Mouse (Mus musculus) testis, adult 2 months (tissue): ENCODE measurements around the gene Plpp4. TPM values are rescaled to one million over a fixed set of nuclear protein-coding genes. Genes with fewer than 3 reads are reported as not detected.

Source experiments
- H3K27ac ChIP-seq: fragments of 200-500 bp; 2 replicates; pipeline ENCODE4 v1.5.1; 2012; ENCODE audit warnings: low read depth, low read length; ENCODE audit not compliant: control insufficient read depth, insufficient read depth
- H3K27me3 ChIP-seq: fragments of 200-500 bp; 2 replicates; pipeline ENCODE4 v1.6.1; 2012; ENCODE audit warnings: mild to moderate bottlenecking, low read length, moderate library complexity; ENCODE audit not compliant: control insufficient read depth, insufficient read depth
- H3K36me3 ChIP-seq: fragments of 200-500 bp; 2 replicates; pipeline ENCODE4 v1.6.1; 2012; ENCODE audit warnings: mild to moderate bottlenecking, low read length; ENCODE audit not compliant: control insufficient read depth, insufficient read depth
- H3K4me1 ChIP-seq: fragments of 200-500 bp; 2 replicates; pipeline ENCODE4 v1.6.1; 2012; ENCODE audit warnings: low read length; ENCODE audit not compliant: control insufficient read depth, insufficient read depth
- H3K4me3 ChIP-seq: fragments of 200-500 bp; 2 replicates; pipeline ENCODE4 v1.5.1; 2012; ENCODE audit warnings: low read depth, mild to moderate bottlenecking, low read length, moderate library complexity, mixed read lengths; ENCODE audit not compliant: control insufficient read depth
- CTCF ChIP-seq: fragments of 200-500 bp; IDR thresholded peaks from 2 replicates; pipeline ENCODE4 v1.5.1; 2012; ENCODE audit warnings: low read depth, mild to moderate bottlenecking, inconsistent platforms, low read length, moderate library complexity; ENCODE audit not compliant: control insufficient read depth, insufficient read depth, insufficient replicate concordance
- POLR2A ChIP-seq: fragments of 200-500 bp; IDR thresholded peaks from 2 replicates; pipeline ENCODE4 v1.6.1; 2012; ENCODE audit warnings: low read depth, mild to moderate bottlenecking, inconsistent platforms, low read length, moderate library complexity; ENCODE audit not compliant: control insufficient read depth
- polyA plus RNA-seq: library from polyadenylated mRNA; depleted of rRNA; stranded (reverse); fragments of >200 nt; gene quantifications from 2 replicates; pipeline ENCODE4 v1.2.3, GENCODE M21; 2012

The Plpp4 gene
- polyA plus RNA-seq, 1 experiment, result 2.3 TPM

- Histone ChIP-seq H3K4me3 (no peak overlapping the region), H3K4me1 (no peaks in the 10 kb centered on the region), H3K27ac (no peak overlapping the region), H3K36me3 (no peaks in the 10 kb centered on the region), H3K27me3 (no peaks in the 10 kb centered on the region)
- no peak for TF ChIP-seq POLR2A
- no peak for TF ChIP-seq CTCF
Observed at GRCm38 (mm10) chr7:129250981-129251380, 5.8 kb upstream of the Plpp4 start.

- H3K4me3 ChIP-seq, result no peak overlapping the region
- H3K27ac ChIP-seq, result no peak overlapping the region
- H3K27me3 ChIP-seq, result no peaks in the 10 kb centered on the region
- TF ChIP-seq CTCF (no peak), POLR2A (no peak)
- H3K4me1 ChIP-seq, result no peaks in the 10 kb centered on the region
- no peaks in the 10 kb centered on the region for H3K36me3 ChIP-seq
Observed at GRCm38 (mm10) chr7:129253406-129253805, 3.4 kb upstream of the Plpp4 start.

GRCm38 (mm10) chr7:129254126-129254525, 2.7 kb upstream of the Plpp4 start:
- H3K4me3 ChIP-seq, result no peak overlapping the region
- no peaks in the 10 kb centered on the region for H3K36me3 ChIP-seq
- H3K27ac ChIP-seq, result no peak overlapping the region
- TF ChIP-seq POLR2A, result no peak
- TF ChIP-seq CTCF, result no peak
- no peaks in the 10 kb centered on the region for H3K27me3 ChIP-seq
- H3K4me1 ChIP-seq, result no peaks in the 10 kb centered on the region

GRCm38 (mm10) chr7:129255406-129255805, 1.4 kb upstream of the Plpp4 start:
- Histone ChIP-seq H3K27ac (no peak overlapping the region), H3K36me3 (no peaks in the 10 kb centered on the region), H3K4me1 (no peaks in the 10 kb centered on the region), H3K27me3 (no peaks in the 10 kb centered on the region), H3K4me3 (no peak overlapping the region)
- TF ChIP-seq CTCF, result no peak
- TF ChIP-seq POLR2A, result no peak

- TF ChIP-seq POLR2A, result no peak
- Histone ChIP-seq H3K4me3 (no peak overlapping the region), H3K36me3 (no peaks in the 10 kb centered on the region), H3K27ac (no peak overlapping the region), H3K4me1 (no peaks in the 10 kb centered on the region), H3K27me3 (no peaks in the 10 kb centered on the region)
Observed at GRCm38 (mm10) chr7:129257374-129258018, 665 bp downstream of the Plpp4 start.

- no peaks in the 10 kb centered on the region for H3K4me1 ChIP-seq
- TF ChIP-seq CTCF (no peak), POLR2A (no peak)
- no peaks in the 10 kb centered on the region for H3K36me3 ChIP-seq
- no peaks in the 10 kb centered on the region for H3K27me3 ChIP-seq
- no peak overlapping the region for H3K4me3 ChIP-seq
- no peak overlapping the region for H3K27ac ChIP-seq
Observed at GRCm38 (mm10) chr7:129258331-129258730, 1.5 kb downstream of the Plpp4 start.

- H3K27ac ChIP-seq, result no peak overlapping the region
- H3K4me1 ChIP-seq, result no peaks in the 10 kb centered on the region
- H3K36me3 ChIP-seq, result no peaks in the 10 kb centered on the region
- TF ChIP-seq POLR2A (no peak), CTCF (no peak)
- no peak overlapping the region for H3K4me3 ChIP-seq
- no peaks in the 10 kb centered on the region for H3K27me3 ChIP-seq
Observed at GRCm38 (mm10) chr7:129259195-129259594, 2.4 kb downstream of the Plpp4 start.

GRCm38 (mm10) chr7:129273867-129274266, 17.0 kb downstream of the Plpp4 start:
- H3K36me3 ChIP-seq, result no peaks in the 10 kb centered on the region
- no peak overlapping the region for H3K4me3 ChIP-seq
- no peaks in the 10 kb centered on the region for H3K4me1 ChIP-seq
- no peak overlapping the region for H3K27ac ChIP-seq
- TF ChIP-seq CTCF, result no peak
- TF ChIP-seq POLR2A, result no peak
- no peaks in the 10 kb centered on the region for H3K27me3 ChIP-seq
